In the genomic region with DNA sequence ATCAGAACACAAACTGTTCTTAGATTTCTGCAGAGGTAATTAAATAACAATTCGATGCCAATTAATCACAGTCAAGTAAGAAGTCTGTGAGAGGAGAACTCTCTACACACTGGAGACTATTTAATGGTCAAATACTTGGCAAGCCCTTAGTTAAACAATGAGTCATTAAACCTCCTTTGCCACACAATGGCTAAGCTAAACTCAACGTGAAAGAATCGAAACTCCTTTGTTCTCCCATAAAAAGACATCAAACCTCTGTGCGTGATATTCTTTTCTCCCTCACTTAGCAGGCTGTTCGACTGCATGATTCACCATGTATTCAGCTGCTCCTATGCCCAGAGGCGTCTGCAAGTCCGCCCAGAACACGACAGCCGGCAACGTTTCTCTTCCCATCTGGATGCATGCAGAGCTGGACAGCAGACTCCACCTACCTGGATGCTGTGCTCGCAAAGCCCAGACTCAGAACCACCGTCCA, we compare ENCODE assay signal across 9 mouse cellular contexts.
DNase-seq lines count a peak whose midpoint lies in the region; ATAC-seq lines count a peak whose summit lies in the region.
"Had no signal": no experiment of that assay in that cellular context is flagged by ENCODE, and none has a peak within 500 bp of the region (broad histone marks: within the 10 kb centered on the region; RNA-seq: fewer than 3 reads in every experiment).

No protein-coding gene starts in this region.

- peaks cover 21% of the 10 kb centered on the region for H3K4me1 ChIP-seq in hindbrain, embryonic 13.5 days (replicated peaks)
- H3K4me1 ChIP-seq in lung, embryonic 15.5 days, result peaks cover 8% of the 10 kb centered on the region; the same call in 1 of the 2 replicates

- no peak overlapping the region for H3K4me3 ChIP-seq in hindbrain, embryonic 13.5 days
- H3K4me3 ChIP-seq in lung, embryonic 15.5 days, result peak overlapping the region; percentile 18

- DNase-seq in 416B (ENCODE audit: low read depth), result peak; percentile 24
- peak; percentile 75 for DNase-seq in NIH3T3 (ENCODE audit: low read depth)
- DNase-seq in right cerebral cortex, postnatal 25 days, result peak; percentile 49
- DNase-seq in spleen, adult 12 weeks (ENCODE audit: low spot score), result no peak
- no peak for DNase-seq in heart, postnatal 25 days (ENCODE audit: low spot score)
- no peak for DNase-seq in heart, adult 9 months (ENCODE audit: low spot score in 2 of 2)

- intact Hi-C loops in heart, postnatal 25 days (cut with DNase I), result no loop called here

- WGBS in hindbrain, embryonic 13.5 days, result 23% methylated on average over 12 of the region's 12 CpGs
- WGBS in lung, embryonic 15.5 days, result 35% methylated on average over 12 of the region's 12 CpGs

- no peaks in the 10 kb centered on the region for H3K9me3 ChIP-seq in hindbrain, embryonic 13.5 days
- no peaks in the 10 kb centered on the region for H3K9me3 ChIP-seq in lung, embryonic 15.5 days

- no peaks in the 10 kb centered on the region for H3K36me3 ChIP-seq in hindbrain, embryonic 13.5 days
- H3K36me3 ChIP-seq in lung, embryonic 15.5 days, result no peaks in the 10 kb centered on the region

- ATAC-seq in hindbrain, embryonic 13.5 days (ENCODE audit: low FRiP score), result peak; percentile 79
- ATAC-seq in lung, embryonic 15.5 days (ENCODE audit: borderline replicate concordance, extremely low read depth, low FRiP score, low TSS enrichment), result peak; percentile 52; the same call in 1 of the 2 replicates

- H3K27ac ChIP-seq in hindbrain, embryonic 13.5 days, result peak overlapping the region; percentile 40
- peak overlapping the region; percentile 49 for H3K27ac ChIP-seq in lung, embryonic 15.5 days
- H3K27ac ChIP-seq: liver, embryonic 14.5 days had no signal

- 0 out of 2 replicates have a peak, but pooled peaks cover 10% of the 10 kb centered on the region for H3K27me3 ChIP-seq in hindbrain, embryonic 13.5 days
- H3K27me3 ChIP-seq in lung, embryonic 15.5 days, result no peaks in the 10 kb centered on the region

- no peak overlapping the region for H3K9ac ChIP-seq in hindbrain, embryonic 13.5 days
- no peak overlapping the region for H3K9ac ChIP-seq in lung, embryonic 15.5 days
- H3K9ac ChIP-seq: liver, embryonic 14.5 days had no signal

- H3K4me2 ChIP-seq in hindbrain, embryonic 13.5 days, result peak overlapping the region; percentile 35
- peak overlapping the region; percentile 40 for H3K4me2 ChIP-seq in lung, embryonic 15.5 days

Comparison
In these comparisons a context has a peak if more than half of its experiments do, and no peak if none do; other contexts are left out.
1. DNase-seq: peak in 416B (single experiment), NIH3T3 (single experiment) and right cerebral cortex, postnatal 25 days (single experiment); none in spleen, adult 12 weeks (single experiment), heart, postnatal 25 days (single experiment) and heart, adult 9 months (0 of 2).